Mouse (Mus musculus) urinary bladder, postnatal 14 days (tissue): Measurements from ENCODE around the gene Fap.

Experiments
- DNase-seq: peaks from one replicate; pipeline ENCODE4 v3.0.0; 2021; ENCODE audit warnings: low spot score

The Fap gene

DNA sequence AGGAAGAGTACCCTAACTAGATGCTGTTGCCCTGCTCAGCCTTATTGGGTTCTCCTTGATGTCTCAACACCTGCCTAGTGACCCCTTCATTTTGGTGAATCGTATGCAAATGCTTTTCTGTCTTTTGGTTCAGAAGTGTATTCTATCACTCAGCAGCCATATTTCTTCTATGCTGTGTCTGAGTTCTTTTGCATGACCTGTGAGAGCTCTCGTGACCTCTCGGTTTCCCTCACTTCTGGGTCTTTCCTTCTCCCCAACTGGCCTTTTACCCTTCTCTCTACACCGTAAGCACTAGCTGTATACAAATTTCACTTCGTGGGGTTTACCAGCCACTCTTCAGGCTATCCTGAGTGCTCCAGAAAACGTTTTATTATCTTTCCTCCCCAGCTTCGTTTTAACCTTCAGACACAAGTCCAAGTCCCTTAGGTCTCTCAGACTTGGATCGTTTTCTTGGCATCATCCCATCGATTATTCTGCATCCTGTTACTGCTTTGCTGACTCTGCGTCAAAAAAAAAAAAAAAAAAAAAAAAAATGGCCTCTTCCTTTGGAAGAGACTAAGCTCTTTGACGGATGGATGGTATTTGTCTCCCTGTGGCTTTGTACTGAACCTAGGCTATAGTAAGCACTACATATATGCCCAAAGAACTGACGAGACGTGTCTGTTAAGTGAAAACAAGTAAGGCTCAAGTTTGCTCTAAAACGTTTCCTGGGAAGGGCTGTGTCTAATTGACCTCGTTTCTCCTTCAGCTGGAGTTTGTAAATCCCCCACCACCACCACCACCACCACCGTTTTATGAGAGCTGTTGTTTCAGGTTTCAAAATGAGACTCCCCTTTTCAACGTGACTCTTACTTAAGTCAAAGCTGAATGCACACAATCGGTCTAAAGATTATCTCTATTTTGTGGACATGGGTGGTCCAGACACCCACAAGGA lies 114.4 kb downstream of the Fap start:
- DNase-seq: no peak

DNA sequence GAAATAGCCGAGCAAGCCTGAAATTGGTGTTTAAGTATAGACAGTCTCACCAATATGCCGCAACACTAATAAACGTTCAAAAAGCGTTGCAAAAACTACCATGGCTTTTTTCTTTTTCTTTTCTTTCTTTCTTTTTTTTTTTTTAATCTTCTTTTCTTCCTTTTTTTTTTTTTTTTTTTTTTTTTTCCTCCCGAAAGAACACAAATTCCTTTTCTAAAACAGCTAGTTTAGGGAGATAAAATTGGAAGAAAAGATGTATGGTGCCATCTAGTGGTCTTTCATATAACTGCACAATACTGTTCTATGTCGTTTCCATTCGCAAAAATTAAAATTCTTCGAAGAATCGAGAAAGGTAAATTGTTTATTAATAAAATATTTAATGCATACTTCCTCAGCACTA lies 115.8 kb downstream of the Fap start:
- no peak for DNase-seq

DNA sequence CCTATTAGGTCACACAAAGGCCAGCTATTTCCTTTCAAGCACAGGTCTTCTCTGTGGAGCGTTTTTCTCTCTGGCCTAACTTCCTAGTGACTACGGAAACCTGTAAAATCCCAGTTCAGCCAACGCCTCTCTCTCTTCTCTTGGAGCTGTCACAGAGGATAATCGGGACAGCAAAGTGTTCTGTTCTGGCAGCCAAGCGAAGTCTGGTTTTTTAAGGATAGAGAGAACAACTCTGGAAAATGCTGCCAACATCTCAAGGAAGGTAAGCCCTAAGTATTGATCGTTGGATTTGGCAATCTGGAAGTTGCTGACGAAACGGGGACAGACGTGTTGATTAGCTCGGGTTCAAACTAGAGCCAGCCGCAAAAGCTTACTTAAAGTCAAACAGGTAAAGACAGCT lies 118.9 kb downstream of the Fap start:
- DNase-seq: no peak

DNA sequence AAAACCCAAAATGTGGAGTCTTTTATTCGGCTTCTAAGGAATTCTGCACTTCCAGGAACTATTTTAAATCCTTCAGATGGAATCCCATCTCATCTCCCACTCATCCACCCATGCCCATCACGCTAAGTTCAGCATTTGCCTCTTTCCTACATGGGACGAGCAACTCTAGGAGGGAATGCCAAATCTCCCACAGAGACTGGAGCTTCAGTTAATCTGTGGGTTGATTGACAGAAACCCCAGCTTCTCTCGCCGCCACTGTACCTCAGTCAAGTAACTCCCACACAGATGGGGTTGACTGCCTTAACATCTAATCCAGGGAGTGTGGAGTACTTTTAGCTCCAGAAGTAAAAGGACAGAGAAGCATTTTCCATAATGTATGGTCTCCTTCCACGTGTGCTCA lies 119.8 kb downstream of the Fap start:
- no peak for DNase-seq
